Mouse (Mus musculus) c-Kit-positive CD71-negative TER-119-negative erythroid progenitor cells, embryonic 14.5 days (primary cell): Measurements from ENCODE around the gene Kbtbd4.
A peak's percentile ranks its signal among the peaks of the same experiment; 100 is the strongest.

Experiments used
- DNase-seq: peaks from one replicate; pipeline ENCODE4 v3.0.0-alpha.2; 2013; ENCODE audit warnings: low read depth

Gene Kbtbd4

DNA sequence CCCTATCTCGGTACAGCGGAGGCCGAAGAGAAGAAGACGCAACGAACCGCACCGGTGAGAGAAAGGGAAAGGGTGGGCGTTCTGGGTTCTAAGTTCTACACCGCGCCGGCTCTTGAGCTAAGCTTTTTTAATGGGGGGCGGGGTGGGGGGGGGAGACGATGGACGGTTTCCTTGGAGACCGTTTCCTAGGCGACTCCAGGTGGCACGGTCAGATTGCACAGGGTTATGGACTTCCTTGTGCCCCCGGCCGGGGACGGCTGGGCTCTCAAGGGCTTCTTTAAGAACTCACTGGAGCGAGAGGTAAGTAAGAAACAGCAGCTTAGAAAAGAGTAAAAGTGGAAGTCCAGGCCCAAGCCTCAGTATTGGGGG, 300 bp downstream of the Kbtbd4 start:
- no peak for DNase-seq

GRCm38 (mm10) chr2:90906721-90907120, 2.2 kb downstream of the Kbtbd4 start:
- no peak for DNase-seq

GRCm38 (mm10) chr2:90910861-90911260, 6.3 kb downstream of the Kbtbd4 start:
- DNase-seq = no peak

DNA sequence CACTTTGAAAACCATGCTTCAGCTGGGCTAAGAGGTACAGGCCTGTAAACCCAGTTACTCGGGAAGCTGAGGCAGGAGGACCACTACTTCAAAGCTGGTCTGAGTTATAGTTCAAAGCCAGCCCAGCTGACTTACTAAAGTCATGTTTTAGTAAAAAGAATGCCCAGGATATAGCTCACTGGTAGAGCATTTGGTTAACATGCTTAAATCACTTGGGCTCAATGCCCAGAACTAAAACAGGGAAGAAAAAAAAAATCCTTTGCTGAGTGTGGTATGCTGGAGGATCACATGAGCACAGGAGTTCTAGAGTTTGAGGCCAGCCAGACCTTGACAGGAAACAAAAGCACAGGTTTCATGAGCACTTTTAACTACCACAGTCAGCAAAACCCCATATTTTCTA, 7.1 kb downstream of the Kbtbd4 start:
- DNase-seq = no peak

DNA sequence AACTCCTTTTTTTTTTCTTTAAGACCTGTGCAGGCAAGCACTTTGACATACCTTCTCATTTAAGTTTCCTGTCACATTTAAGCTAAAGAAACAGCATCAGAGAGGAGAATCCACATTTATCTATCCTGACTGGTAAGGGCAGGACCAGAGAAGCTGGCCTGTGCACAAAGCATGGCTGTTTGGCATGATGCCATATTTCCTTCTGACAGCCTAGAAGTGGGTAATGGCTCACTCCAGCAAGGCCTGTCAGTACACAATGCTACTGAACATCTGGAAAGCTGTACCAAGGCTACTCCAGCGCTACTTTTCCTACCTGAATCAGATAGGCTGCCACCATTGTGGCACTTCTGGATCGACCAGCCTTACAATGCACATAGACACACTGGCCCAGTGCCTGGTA, 9.1 kb downstream of the Kbtbd4 start:
- DNase-seq = no peak

DNA sequence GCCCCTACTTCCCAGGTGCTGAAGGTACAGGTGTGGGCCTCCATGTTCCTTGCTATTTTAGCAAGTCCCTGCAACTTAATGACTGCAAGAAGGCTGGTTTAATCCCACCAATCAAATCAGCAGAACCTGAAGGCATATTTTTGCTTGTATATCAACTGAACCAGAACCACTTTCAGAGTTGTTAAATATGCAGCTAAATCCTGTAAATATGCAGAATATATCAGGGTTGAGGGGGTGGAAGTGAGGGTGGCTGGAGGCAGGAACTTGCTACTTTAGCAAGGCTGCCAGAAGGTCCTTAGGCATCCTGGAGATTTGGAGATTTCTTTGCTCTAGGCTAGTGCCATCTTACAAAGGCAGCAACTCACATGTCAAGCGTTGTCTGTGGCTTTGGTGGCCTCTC, 11.0 kb downstream of the Kbtbd4 start:
- no peak for DNase-seq

DNA sequence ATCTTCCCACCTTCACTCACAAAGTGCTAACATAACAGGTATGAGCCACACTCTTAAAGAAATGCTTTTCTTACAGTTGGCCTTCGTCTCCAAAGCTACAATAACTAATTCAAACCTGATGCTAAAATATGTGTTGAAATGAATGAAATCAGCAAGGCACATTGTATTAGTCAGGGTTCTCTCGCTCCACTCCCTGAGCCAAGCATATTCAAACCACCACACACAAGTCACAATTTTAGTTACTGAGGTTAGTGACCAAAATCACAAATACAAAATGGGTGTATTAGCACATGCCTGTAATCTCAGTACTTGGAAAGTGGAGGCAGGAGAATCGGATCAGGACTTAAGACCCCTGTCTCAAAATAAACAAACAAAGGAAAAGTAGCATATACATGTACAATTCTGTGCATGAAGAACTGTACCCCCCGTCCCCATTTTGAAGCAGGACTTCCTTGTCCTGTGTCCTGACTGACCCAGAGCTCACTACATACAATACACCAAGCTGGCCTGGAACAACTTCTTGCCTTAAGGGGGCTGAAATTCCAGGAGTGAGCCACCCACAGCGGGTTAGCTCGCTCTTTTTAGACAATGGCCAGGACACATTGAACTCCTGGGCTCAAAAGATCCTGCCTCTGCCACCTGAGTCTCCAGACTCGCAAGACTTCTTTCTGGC, 12.2 kb downstream of the Kbtbd4 start:
- no peak for DNase-seq

DNA sequence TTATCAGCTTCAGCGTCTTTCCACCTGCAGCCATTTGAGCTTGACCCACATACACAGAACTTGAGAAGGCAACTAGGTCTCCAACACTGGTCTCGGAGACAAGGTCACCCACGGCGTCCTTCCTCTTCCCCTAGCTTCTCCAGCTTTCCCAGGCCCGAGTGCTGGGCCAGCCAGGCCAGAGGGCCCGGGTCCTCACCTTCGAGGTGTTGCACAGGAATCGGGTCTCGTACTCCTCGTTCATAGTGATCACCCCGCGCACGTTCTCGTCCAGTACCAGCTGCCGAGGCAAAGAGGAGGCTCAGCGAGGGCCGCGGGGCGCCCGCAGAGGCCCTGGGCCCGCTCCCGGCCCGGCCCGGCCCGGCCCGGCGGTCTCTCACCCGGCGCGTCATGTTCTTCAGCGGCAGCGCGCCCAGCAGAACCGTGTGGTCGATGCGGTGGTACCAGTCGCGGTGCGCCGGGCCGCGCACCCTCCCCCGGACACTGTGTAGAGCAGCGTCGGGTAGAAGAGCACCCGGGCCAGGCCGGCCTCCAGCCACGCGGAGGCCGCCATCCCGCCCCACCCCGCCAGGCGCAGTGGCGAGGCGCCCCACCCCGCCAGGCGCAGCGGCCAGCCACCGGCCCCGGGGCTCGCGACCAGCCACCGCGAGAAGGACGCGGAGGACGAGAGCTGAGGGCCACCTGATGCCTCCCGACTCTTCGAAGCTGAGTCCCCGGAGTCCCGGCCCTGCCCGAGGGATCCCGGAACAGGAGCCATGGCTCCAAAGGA, 12.9 kb downstream of the Kbtbd4 start:
- DNase-seq = no peak

- no peak for DNase-seq
These were observed 13.6 kb downstream of the Kbtbd4 start for GRCm38 (mm10) chr2:90917999-90918698.

DNA sequence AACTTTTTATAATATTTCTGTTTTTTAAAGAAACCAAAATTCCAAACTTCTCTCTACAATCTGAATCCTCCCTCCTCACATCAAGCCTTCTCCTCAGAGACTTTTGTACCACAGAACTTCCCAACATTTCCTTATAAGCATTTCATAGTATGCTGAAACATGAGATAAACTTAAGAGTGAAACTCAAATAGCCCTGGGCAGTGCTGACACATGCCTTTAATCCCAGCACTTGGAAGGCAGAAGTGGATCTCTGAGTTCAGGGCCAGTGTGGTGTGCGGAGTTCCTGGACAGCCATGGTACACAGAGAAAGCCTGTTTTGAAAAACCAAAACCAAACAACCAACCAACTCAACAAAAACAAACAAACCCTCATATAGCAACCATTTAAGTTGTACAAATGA, 16.6 kb downstream of the Kbtbd4 start:
- DNase-seq = no peak

- no peak for DNase-seq
These were observed 18.1 kb downstream of the Kbtbd4 start for GRCm38 (mm10) chr2:90922636-90923035.

DNA sequence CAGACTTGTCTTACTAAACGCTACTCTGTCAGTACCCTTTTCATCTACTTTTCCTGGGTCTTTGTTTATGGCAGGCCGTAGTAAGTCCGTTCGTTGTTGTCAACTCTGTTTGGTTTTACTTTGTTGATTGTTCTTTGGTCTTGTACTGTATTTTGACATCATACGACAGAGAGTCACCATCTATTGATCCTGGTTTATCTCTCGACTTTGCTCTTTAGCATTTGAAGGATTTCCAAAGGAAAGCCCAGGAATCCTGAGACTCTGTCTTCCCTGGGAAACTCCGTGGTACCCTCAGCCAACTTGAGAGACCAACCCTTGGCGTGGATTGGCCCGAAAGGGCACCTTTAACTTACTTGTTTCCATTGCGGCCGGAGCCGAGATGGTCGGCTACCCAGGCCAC, 24.0 kb downstream of the Kbtbd4 start:
- no peak for DNase-seq

GRCm38 (mm10) chr2:90931829-90932228, 27.3 kb downstream of the Kbtbd4 start:
- no peak for DNase-seq

- DNase-seq = no peak
These were observed 27.7 kb downstream of the Kbtbd4 start for GRCm38 (mm10) chr2:90932273-90932672.

GRCm38 (mm10) chr2:90938362-90938761, 33.8 kb downstream of the Kbtbd4 start:
- DNase-seq = no peak

DNA sequence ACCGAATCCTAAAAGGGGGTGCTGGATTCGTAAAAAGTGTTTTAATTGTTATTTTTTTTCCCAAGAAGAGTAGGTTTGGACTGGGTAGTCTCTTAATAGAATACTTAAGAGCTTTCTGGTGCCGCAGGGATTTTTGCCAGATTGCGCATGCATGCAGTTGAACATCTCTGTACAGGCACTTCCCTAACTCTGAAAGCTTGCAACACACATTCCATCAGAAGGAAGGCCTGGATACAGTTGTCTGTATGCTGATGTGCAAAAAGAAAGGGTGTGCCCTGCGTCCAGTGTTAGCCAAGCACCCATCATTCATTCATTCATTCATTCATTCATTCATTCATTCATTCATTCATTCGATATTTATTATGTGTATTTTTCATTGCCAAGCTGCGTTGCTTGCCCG, 35.2 kb downstream of the Kbtbd4 start:
- no peak for DNase-seq

- DNase-seq = peak; percentile 61
These were observed 36.0 kb downstream of the Kbtbd4 start, which contains the start of gene Celf1 for GRCm38 (mm10) chr2:90940233-90941229. Gene Celf1, plus strand, starts transcription at chr2:90940382.

GRCm38 (mm10) chr2:90941744-90942143, 37.2 kb downstream of the Kbtbd4 start:
- DNase-seq = no peak

GRCm38 (mm10) chr2:90950149-90950548, 45.6 kb downstream of the Kbtbd4 start:
- no peak for DNase-seq

- DNase-seq = no peak
These were observed 46.1 kb downstream of the Kbtbd4 start for GRCm38 (mm10) chr2:90950582-90951194.

- no peak for DNase-seq
These were observed 48.9 kb downstream of the Kbtbd4 start for GRCm38 (mm10) chr2:90953461-90953860.
